Mouse (Mus musculus) megakaryocyte, embryonic 14.5 days (primary cell): ENCODE data around the gene Gm15085. TPM values are rescaled to one million over a fixed set of nuclear protein-coding genes. Genes with fewer than 3 reads are reported as not detected.
"Not testable (repeated sequence)": the region's sequence is repeated elsewhere in the genome, so short reads cannot be mapped to it uniquely, and the experiment has no call there.

Experiments
- H3K27me3 ChIP-seq: replicated peaks from 2 replicates; pipeline ENCODE3; 2012; ENCODE audit warnings: inconsistent platforms
- H3K36me3 ChIP-seq: replicated peaks from 2 replicates; pipeline ENCODE3; 2012; ENCODE audit warnings: low read length, inconsistent platforms, mixed read lengths
- H3K4me1 ChIP-seq: 2 replicates; pipeline ENCODE4 v1.6.1; 2012; ENCODE audit warnings: inconsistent platforms
- H3K4me3 ChIP-seq: replicated peaks from 2 replicates; pipeline ENCODE3; 2012; ENCODE audit warnings: moderate library complexity, mild to moderate bottlenecking, inconsistent platforms
- H3K9me3 ChIP-seq: 2 replicates; pipeline ENCODE4 v1.6.1; 2012; ENCODE audit warnings: inconsistent platforms
- polyA plus RNA-seq: library from polyadenylated mRNA; stranded (reverse); fragments of >175 nt; gene quantifications from 2 replicates; pipeline ENCODE4 v1.2.3, GENCODE M21; 2012; ENCODE audit warnings: low replicate concordance; ENCODE audit not compliant: insufficient read depth

Gm15085 gene
- polyA plus RNA-seq: not detected in 2 replicates

DNA sequence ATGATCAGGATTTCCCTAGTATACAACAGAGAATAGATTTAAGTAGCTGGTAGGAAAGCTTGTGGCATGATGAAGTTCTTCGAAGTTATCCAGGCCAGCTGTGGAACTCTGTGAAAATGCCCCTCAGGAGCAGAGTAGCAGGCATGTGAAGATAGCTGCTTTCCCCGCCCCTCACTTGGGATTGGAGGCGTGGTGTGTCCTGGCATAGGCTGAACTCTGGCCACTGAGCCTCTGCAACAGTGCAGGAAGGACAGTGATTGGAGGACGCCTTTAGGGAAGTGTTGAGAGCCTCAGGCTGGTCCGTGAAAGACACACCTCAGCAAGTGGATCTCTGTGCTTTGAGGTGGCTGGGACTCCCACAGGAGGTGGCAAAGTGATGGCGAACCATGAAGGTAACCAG, at the start of gene Gm15085:
TSS of gene Gm15085 (plus strand) at position 301 of the 400 bp plus-strand sequence.
- not testable (repeated sequence) for H3K9me3 ChIP-seq, H3K4me3 ChIP-seq, H3K36me3 ChIP-seq, H3K4me1 ChIP-seq, H3K27me3 ChIP-seq

Other genes with a start within 250 kb of the Gm15085 start
- not detected in 2 replicates for gene Gm15093, start 175.2 kb upstream of the Gm15085 start, polyA plus RNA-seq
- gene Gm10439, start 147.0 kb downstream of the Gm15085 start, polyA plus RNA-seq: not detected in 2 replicates